Mouse (Mus musculus) urinary bladder, postnatal 4 days (tissue): ENCODE data around the gene Bmp7.
A peak's percentile ranks its signal among the peaks of the same experiment; 100 is the strongest.

Experiments used
- DNase-seq, 2 experiments: peaks; one replicate each; pipeline ENCODE4 v3.0.0; 2021 to 2022; ENCODE audit warnings: low spot score in 2 of 2

Bmp7 gene

GRCm38 (mm10) chr2:172854136-172854535 is 86.0 kb downstream of the Bmp7 start:
- no peak for DNase-seq

- no peak for DNase-seq
Measured at GRCm38 (mm10) chr2:172851773-172852172, 88.3 kb downstream of the Bmp7 start.

GRCm38 (mm10) chr2:172848193-172848592 is 91.9 kb downstream of the Bmp7 start:
- no peak for DNase-seq

- no peak for DNase-seq
Measured at GRCm38 (mm10) chr2:172846311-172846575, 93.9 kb downstream of the Bmp7 start.

GRCm38 (mm10) chr2:172845536-172846310 is 94.4 kb downstream of the Bmp7 start:
- DNase-seq, result no peak

- no peak for DNase-seq
Measured at GRCm38 (mm10) chr2:172843903-172844302, 96.2 kb downstream of the Bmp7 start.

GRCm38 (mm10) chr2:172842306-172842705 is 97.8 kb downstream of the Bmp7 start:
- DNase-seq, result no peak

GRCm38 (mm10) chr2:172840905-172841750 is 99.0 kb downstream of the Bmp7 start:
- DNase-seq, result no peak

- no peak for DNase-seq
Measured at GRCm38 (mm10) chr2:172839317-172839980, 100.7 kb downstream of the Bmp7 start.

GRCm38 (mm10) chr2:172836516-172836915 is 103.6 kb downstream of the Bmp7 start:
- no peak for DNase-seq

GRCm38 (mm10) chr2:172833196-172833595 is 106.9 kb downstream of the Bmp7 start:
- DNase-seq, result peak; percentile 50 to 77

- DNase-seq, result peak; percentile 67 to 83
Measured at GRCm38 (mm10) chr2:172831762-172832161, 108.4 kb downstream of the Bmp7 start.

GRCm38 (mm10) chr2:172831133-172831532 is 109.0 kb downstream of the Bmp7 start:
- peak; percentile 72 to 93 for DNase-seq

- no peak for DNase-seq
Measured at GRCm38 (mm10) chr2:172828229-172828628, 111.9 kb downstream of the Bmp7 start.

GRCm38 (mm10) chr2:172827564-172827963 is 112.6 kb downstream of the Bmp7 start:
- DNase-seq, result no peak

- no peak for DNase-seq
Measured at GRCm38 (mm10) chr2:172825785-172826145, 114.4 kb downstream of the Bmp7 start.

- peak; percentile 68 to 75 for DNase-seq
Measured at GRCm38 (mm10) chr2:172824906-172825784, 115.0 kb downstream of the Bmp7 start.

GRCm38 (mm10) chr2:172818631-172819230 is 121.4 kb downstream of the Bmp7 start:
- no peak for DNase-seq
